Mouse (Mus musculus) stomach, embryonic 16.5 days (tissue): Measurements from ENCODE around the gene 4930432K21Rik. TPM values are rescaled to one million over a fixed set of nuclear protein-coding genes. Genes with fewer than 3 reads are reported as not detected.

Experiments used
- ATAC-seq: fragments of 200-750 bp; cut with Nextera tagmentation; 2 replicates; pipeline ENCODE4 v1.8.0; 2017; ENCODE audit warnings: moderate number of reproducible peaks, moderate TSS enrichment; ENCODE audit not compliant: insufficient read depth, low FRiP score
- H3K27ac ChIP-seq: fragments of 300-500 bp; sonication (generic); 2 replicates; pipeline ENCODE4 v1.5.1; 2014; ENCODE audit warnings: low read length
- H3K27me3 ChIP-seq: fragments of 300-500 bp; sonication (generic); 2 replicates; pipeline ENCODE4 v1.6.1; 2014; ENCODE audit warnings: low read length, control low read depth, mixed read lengths; ENCODE audit not compliant: control insufficient read depth, insufficient read depth
- H3K36me3 ChIP-seq: fragments of 300-500 bp; sonication (generic); 2 replicates; pipeline ENCODE4 v1.6.1; 2014; ENCODE audit warnings: low read length; ENCODE audit not compliant: control insufficient read depth, insufficient read depth
- H3K4me1 ChIP-seq: fragments of 300-500 bp; sonication (generic); 2 replicates; pipeline ENCODE4 v1.6.1; 2014; ENCODE audit warnings: low read length, control low read depth, mixed read lengths; ENCODE audit not compliant: control insufficient read depth, insufficient read depth
- H3K4me2 ChIP-seq: fragments of 300-500 bp; sonication (generic); 2 replicates; pipeline ENCODE4 v1.6.1; 2014; ENCODE audit warnings: low read depth, low read length, mixed read lengths
- H3K4me3 ChIP-seq: fragments of 300-500 bp; sonication (generic); replicated peaks from 2 replicates; pipeline ENCODE4 v1.5.1; 2014; ENCODE audit warnings: mild to moderate bottlenecking, low read length
- H3K9ac ChIP-seq: fragments of 300-500 bp; sonication (generic); 2 replicates; pipeline ENCODE4 v1.6.1; 2014; ENCODE audit warnings: low read length
- H3K9me3 ChIP-seq: fragments of 300-500 bp; sonication (generic); replicated peaks from 2 replicates; pipeline ENCODE4 v1.6.1; 2016; ENCODE audit warnings: low read length, control low read depth; ENCODE audit not compliant: control insufficient read depth
- WGBS: fragments of 180-500 bp; shearing (Covaris S2); extraction: QIAGEN DNeasy Blood & Tissue Kit; methylation state at CpG from one replicate; pipeline ENCODE4 v1.1.7; 2014; 5-methylcytosine and 5-hydroxymethylcytosine counted together
- polyA plus RNA-seq: library from polyadenylated mRNA; unstranded; fragments of >200 nt; fragmentation: Nextera tagmentation; extraction: Ambion mirVana; gene quantifications from 2 replicates; pipeline ENCODE4 v1.2.1, GENCODE M21; 2015

4930432K21Rik gene
- polyA plus RNA-seq, 1 experiment from 2014 or later = 1.0 TPM

DNA sequence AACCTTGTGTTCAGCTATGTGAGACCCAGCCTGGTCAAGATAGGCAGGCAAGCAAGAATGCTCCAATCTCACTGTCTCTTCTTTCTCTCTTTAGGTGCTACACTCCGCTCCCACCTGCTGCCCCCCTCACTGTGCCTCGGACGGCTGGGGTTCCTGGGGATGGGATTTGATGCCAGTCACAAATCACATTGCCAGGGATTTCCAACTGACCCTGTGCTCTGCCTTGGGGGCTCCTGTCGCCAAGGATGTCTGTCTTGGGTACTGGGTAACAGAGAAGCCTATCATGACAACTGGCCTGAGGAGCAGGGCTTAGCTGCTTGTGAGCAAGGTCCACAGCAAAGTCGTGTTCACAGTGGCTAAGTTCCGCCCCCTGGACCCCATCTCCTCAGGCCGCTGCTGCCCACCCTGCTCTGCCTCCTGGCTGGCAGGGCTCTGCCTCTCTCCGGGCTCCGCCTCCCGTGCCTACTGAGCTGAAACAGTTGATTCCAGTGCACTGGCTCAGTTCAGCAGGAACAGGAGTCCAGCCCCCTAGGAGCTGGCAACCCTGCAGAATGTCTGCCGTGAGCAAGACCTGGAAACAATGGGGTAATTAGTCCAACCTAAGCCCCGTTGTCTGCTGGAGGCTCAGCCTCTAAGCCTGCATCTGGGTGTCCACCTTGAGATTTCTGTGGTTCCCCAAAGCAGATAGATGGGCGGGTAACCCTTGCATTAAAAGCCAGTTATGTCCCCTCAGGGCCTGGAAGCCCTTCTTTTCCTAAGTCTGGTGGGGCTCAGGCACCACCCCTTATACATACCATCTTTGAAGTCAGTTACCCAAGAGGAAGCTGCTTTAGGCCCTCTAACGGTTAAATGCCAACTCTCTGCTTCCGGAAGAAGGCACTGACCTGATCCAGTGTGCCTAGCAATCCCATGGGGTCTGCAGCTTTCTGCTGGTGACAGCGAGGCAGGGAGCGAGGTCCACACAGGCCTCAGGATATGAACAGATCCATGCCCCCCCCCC lies 60.9 kb downstream of the 4930432K21Rik start:
- Histone ChIP-seq H3K36me3 (peaks cover 20% of the 10 kb centered on the region), H3K9ac (no peak overlapping the region; the same call in none of the 2 replicates), H3K4me2 (no peak overlapping the region), H3K4me3 (no peak overlapping the region), H3K27me3 (no peaks in the 10 kb centered on the region), H3K4me1 (peaks cover 30% of the 10 kb centered on the region), H3K9me3 (no peaks in the 10 kb centered on the region), H3K27ac (peak overlapping the region; percentile 63)
- ATAC-seq = no peak
- WGBS = 64% methylated on average over 17 of the region's 17 CpGs

- Histone ChIP-seq H3K4me2 (peak overlapping the region; percentile 17; the same call in 1 of the 2 replicates), H3K27me3 (no peaks in the 10 kb centered on the region), H3K4me3 (no peak overlapping the region), H3K27ac (no peak overlapping the region), H3K9ac (no peak overlapping the region), H3K4me1 (peaks cover 18% of the 10 kb centered on the region), H3K36me3 (peaks cover 23% of the 10 kb centered on the region), H3K9me3 (no peaks in the 10 kb centered on the region)
- 57% methylated on average over 34 of the region's 34 CpGs for WGBS
- ATAC-seq = peak; percentile 35
Observed at GRCm38 (mm10) chr8:84210167-84210791, 62.5 kb downstream of the 4930432K21Rik start.

DNA sequence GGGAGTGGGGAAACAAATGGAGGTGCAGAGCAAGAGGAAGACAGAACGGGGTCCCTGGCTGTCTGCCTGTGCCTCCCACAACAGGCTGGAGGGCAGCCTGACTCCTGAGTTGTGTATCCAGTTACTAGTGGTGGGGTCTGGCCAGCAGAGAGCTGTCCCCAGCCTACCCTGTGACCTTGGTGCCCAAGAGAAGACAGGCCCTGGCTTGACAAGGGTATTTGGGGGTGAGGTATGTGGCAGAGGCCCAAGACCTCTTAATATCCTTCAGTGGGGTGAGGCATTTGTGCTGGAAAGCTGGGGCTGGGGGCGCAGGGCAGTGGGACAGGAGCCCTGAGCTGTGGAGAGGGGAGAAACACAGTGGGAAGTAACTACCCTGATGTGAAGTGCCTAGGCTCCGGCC lies 63.4 kb downstream of the 4930432K21Rik start:
- WGBS = 85% methylated on average over 3 of the region's 3 CpGs
- ATAC-seq = no peak
- Histone ChIP-seq H3K27me3 (no peaks in the 10 kb centered on the region), H3K27ac (no peak overlapping the region), H3K9me3 (no peaks in the 10 kb centered on the region), H3K9ac (no peak overlapping the region), H3K4me1 (peaks cover 18% of the 10 kb centered on the region), H3K36me3 (peaks cover 23% of the 10 kb centered on the region), H3K4me2 (no peak overlapping the region), H3K4me3 (no peak overlapping the region)

- H3K36me3 ChIP-seq = peaks cover 20% of the 10 kb centered on the region
- no peaks in the 10 kb centered on the region for H3K9me3 ChIP-seq
- no peak overlapping the region for H3K4me3 ChIP-seq
- 92% methylated on average over 31 of the region's 31 CpGs for WGBS
- no peak overlapping the region for H3K27ac ChIP-seq
- no peaks in the 10 kb centered on the region for H3K27me3 ChIP-seq
- peaks cover 18% of the 10 kb centered on the region for H3K4me1 ChIP-seq
- no peak for ATAC-seq
- no peak overlapping the region for H3K9ac ChIP-seq
- no peak overlapping the region for H3K4me2 ChIP-seq
Observed at GRCm38 (mm10) chr8:84211881-84212563, 64.2 kb downstream of the 4930432K21Rik start.

- ATAC-seq = no peak
- WGBS = 83% methylated on average over 4 of the region's 4 CpGs
- H3K9me3 ChIP-seq = no peaks in the 10 kb centered on the region
- no peak overlapping the region for H3K4me2 ChIP-seq
- H3K4me1 ChIP-seq = peaks cover 6% of the 10 kb centered on the region
- H3K36me3 ChIP-seq = peaks cover 24% of the 10 kb centered on the region
- no peak overlapping the region for H3K27ac ChIP-seq
- H3K27me3 ChIP-seq = no peaks in the 10 kb centered on the region
- no peak overlapping the region for H3K4me3 ChIP-seq
- no peak overlapping the region for H3K9ac ChIP-seq
Observed at GRCm38 (mm10) chr8:84213277-84213676, 65.5 kb downstream of the 4930432K21Rik start.

DNA sequence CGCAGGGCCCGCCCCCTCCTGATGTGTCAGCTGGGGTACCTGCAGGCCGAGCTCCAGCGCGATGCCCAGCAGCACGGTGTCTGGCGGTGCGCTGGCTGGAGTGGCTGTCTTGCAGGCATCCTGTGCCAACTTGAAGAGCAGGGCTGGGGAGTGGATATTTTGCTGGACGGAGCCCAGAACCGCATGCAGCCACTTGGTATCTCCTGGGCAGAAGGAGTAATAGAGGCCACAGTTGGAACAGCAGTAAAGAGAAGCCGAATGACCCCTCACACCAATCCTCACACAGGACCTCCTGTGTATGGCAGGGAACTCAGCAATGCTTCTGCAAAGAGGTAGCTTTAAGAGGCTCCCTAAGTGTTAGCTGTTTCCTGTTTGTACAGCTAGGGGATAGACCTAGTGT lies 69.4 kb downstream of the 4930432K21Rik start:
- Histone ChIP-seq H3K9ac (no peak overlapping the region), H3K27ac (no peak overlapping the region), H3K9me3 (no peaks in the 10 kb centered on the region), H3K4me3 (no peak overlapping the region), H3K36me3 (peaks cover 9% of the 10 kb centered on the region), H3K27me3 (no peaks in the 10 kb centered on the region), H3K4me2 (no peak overlapping the region), H3K4me1 (no peaks in the 10 kb centered on the region)
- ATAC-seq = no peak; the same call in 1 of the 2 replicates
- WGBS = 94% methylated on average over 11 of the region's 11 CpGs

GRCm38 (mm10) chr8:84218143-84218542 lies 70.3 kb downstream of the 4930432K21Rik start:
- Histone ChIP-seq H3K4me1 (no peaks in the 10 kb centered on the region), H3K36me3 (peaks cover 13% of the 10 kb centered on the region), H3K27ac (no peak overlapping the region), H3K27me3 (no peaks in the 10 kb centered on the region), H3K4me3 (no peak overlapping the region), H3K9me3 (no peaks in the 10 kb centered on the region), H3K4me2 (no peak overlapping the region), H3K9ac (no peak overlapping the region)
- 94% methylated on average over 5 of the region's 5 CpGs for WGBS
- ATAC-seq = no peak

- peaks cover 14% of the 10 kb centered on the region for H3K36me3 ChIP-seq
- no peak for ATAC-seq
- H3K27me3 ChIP-seq = no peaks in the 10 kb centered on the region
- no peaks in the 10 kb centered on the region for H3K9me3 ChIP-seq
- no peak overlapping the region for H3K27ac ChIP-seq
- H3K4me1 ChIP-seq = no peaks in the 10 kb centered on the region
- no peak overlapping the region for H3K9ac ChIP-seq
- H3K4me2 ChIP-seq = no peak overlapping the region
- 70% methylated on average over 7 of the region's 7 CpGs for WGBS
- no peak overlapping the region for H3K4me3 ChIP-seq
Observed at GRCm38 (mm10) chr8:84220105-84220504, 72.3 kb downstream of the 4930432K21Rik start.
